Mouse (Mus musculus) liver, postnatal 0 days (tissue): ENCODE results near the gene Olfr521. TPM values are rescaled to one million over a fixed set of nuclear protein-coding genes. Genes with fewer than 3 reads are reported as not detected.

Experiments
- polyA plus RNA-seq: library from polyadenylated mRNA; unstranded; fragments of >200 nt; fragmentation: Nextera tagmentation; extraction: Ambion mirVana; gene quantifications from 2 replicates; pipeline ENCODE4 v1.2.1, GENCODE M21; 2015

Olfr521 gene
- polyA plus RNA-seq, 1 experiment from 2014 or later: not detected

Other genes with a start within 250 kb of the Olfr521 start
- gene Arrb1, start 228.0 kb upstream of the Olfr521 start, polyA plus RNA-seq: 20.1 and 21.8 TPM in 2 replicates
- 0.55 and 0.66 TPM in 2 replicates for gene Tpbgl, start 136.4 kb upstream of the Olfr521 start, polyA plus RNA-seq
- 0.68 and 0.73 TPM in 2 replicates for gene Slco2b1, start 52.2 kb upstream of the Olfr521 start, polyA plus RNA-seq
- not detected in 2 replicates for gene Olfr520, start 33.2 kb upstream of the Olfr521 start, polyA plus RNA-seq
- 2.4 and 2.9 TPM in 2 replicates for gene Neu3, start 64.9 kb downstream of the Olfr521 start, polyA plus RNA-seq
- 0.04 and 0.07 TPM in 2 replicates for gene Xrra1, start 95.6 kb downstream of the Olfr521 start, polyA plus RNA-seq
- gene Spcs2, start 100.0 kb downstream of the Olfr521 start, polyA plus RNA-seq: 156 and 165 TPM in 2 replicates
- 2.5 and 2.8 TPM in 2 replicates for gene Rnf169, start 216.9 kb downstream of the Olfr521 start, polyA plus RNA-seq
- not detected in 2 replicates for gene Chrdl2, start 242.7 kb downstream of the Olfr521 start, polyA plus RNA-seq